15 mouse cellular contexts compared by ENCODE assay signal in genomic region chr11:6158515-6158914, GRCm38 (mm10). TPM values are rescaled to one million over a fixed set of nuclear protein-coding genes. Genes with fewer than 3 reads are reported as not detected.
"Had no signal": no experiment of that assay in that cellular context is flagged by ENCODE, and none has a peak within 500 bp of the region (broad histone marks: within the 10 kb centered on the region; RNA-seq: fewer than 3 reads in every experiment).

No protein-coding gene starts in this region.

- H3K36me3 ChIP-seq: midbrain, embryonic 13.5 days; midbrain, embryonic 15.5 days; neural tube, embryonic 12.5 days; stomach, embryonic 15.5 days had no signal

- H3K9me3 ChIP-seq: megakaryocyte, embryonic 14.5 days; midbrain, embryonic 13.5 days; midbrain, embryonic 15.5 days; neural tube, embryonic 12.5 days; stomach, embryonic 15.5 days had no signal

- H3K4me2 ChIP-seq: lung, embryonic 14.5 days; midbrain, embryonic 11.5 days; midbrain, embryonic 13.5 days; midbrain, embryonic 15.5 days; neural tube, embryonic 12.5 days; stomach, embryonic 15.5 days had no signal

- H3K4me3 ChIP-seq: megakaryocyte, embryonic 14.5 days; midbrain, embryonic 13.5 days; midbrain, embryonic 15.5 days; neural tube, embryonic 12.5 days; stomach, embryonic 15.5 days had no signal

- DNase-seq: lung, adult 18-20 months; lung, embryonic 14.5 days; lung, postnatal 10 days; right cerebral cortex, postnatal 14 days; thymus, adult 2 months; thymus, postnatal 25 days; thymus, postnatal 4 days had no signal

- H3K27ac ChIP-seq: macrophage; midbrain, embryonic 13.5 days; midbrain, embryonic 15.5 days; neural tube, embryonic 12.5 days; stomach, embryonic 15.5 days; stomach, postnatal 0 days had no signal

- H3K27me3 ChIP-seq: megakaryocyte, embryonic 14.5 days; midbrain, embryonic 13.5 days; midbrain, embryonic 15.5 days; neural tube, embryonic 12.5 days; stomach, embryonic 15.5 days had no signal

- H3K9ac ChIP-seq: lung, embryonic 14.5 days; midbrain, embryonic 13.5 days; midbrain, embryonic 15.5 days; neural tube, embryonic 12.5 days; stomach, embryonic 15.5 days had no signal

RNA-seq across cellular contexts. Expression of gene A730071L15Rik, which starts 41.3 kb away (rescaled TPM):
- polyA plus RNA-seq: macrophage had no signal
